Mouse (Mus musculus): ENCODE measurements at regions not wholly inside any gene's neighbourhood (a gene's known extent, or its start where the extent isn't known, plus 50 kb on each side); places are given as distances from the start of the nearest gene placed in this dataset.

- no peak overlapping the region for H3K27ac ChIP-seq
- H3K4me2 ChIP-seq: no peak overlapping the region
- 81% methylated on average over 17 of the region's 17 CpGs for WGBS
- H3K4me3 ChIP-seq (replicated peaks): no peak overlapping the region
- no peaks in the 10 kb centered on the region for H3K4me1 ChIP-seq
- no peaks in the 10 kb centered on the region for H3K36me3 ChIP-seq (replicated peaks)
- ATAC-seq (ENCODE audit: low FRiP score): 0 out of 2 replicates have a peak, but pooled peaks have one; percentile 44
- H3K9me3 ChIP-seq: no peaks in the 10 kb centered on the region
- H3K9ac ChIP-seq: no peak overlapping the region
- no peaks in the 10 kb centered on the region for H3K27me3 ChIP-seq
These were observed 313.0 kb upstream of the 5930422O12Rik start for GRCm38 (mm10) chr8:33115271-33116236.

GRCm38 (mm10) chr8:33123061-33123587 lies 305.4 kb upstream of the 5930422O12Rik start:
- 77% methylated on average over 3 of the region's 3 CpGs for WGBS
- Histone ChIP-seq H3K36me3 (replicated peaks) (no peaks in the 10 kb centered on the region), H3K27ac (no peak overlapping the region), H3K9me3 (no peaks in the 10 kb centered on the region), H3K9ac (no peak overlapping the region), H3K4me2 (no peak overlapping the region), H3K4me1 (no peaks in the 10 kb centered on the region), H3K4me3 (replicated peaks) (no peak overlapping the region), H3K27me3 (no peaks in the 10 kb centered on the region)
- no peak for ATAC-seq (ENCODE audit: low FRiP score)

DNA sequence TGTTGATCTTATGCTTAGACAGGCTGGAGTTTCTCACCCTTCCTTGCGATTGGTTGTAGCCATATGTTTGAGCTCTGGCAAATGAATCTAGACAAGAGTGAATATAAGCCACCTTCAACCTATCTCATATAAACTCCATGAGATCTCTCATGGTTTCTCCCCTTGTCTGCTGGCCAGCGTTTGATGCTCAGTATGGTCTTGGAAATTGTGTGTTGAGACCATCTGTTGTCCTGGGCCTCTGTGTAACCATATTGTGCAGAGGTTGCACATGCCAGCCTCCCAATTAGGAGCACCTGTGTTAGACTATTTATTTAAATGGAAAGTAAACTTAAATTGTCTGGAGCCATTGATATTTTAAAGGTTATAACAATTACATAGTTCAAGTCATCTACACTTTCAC lies 301.5 kb upstream of the 5930422O12Rik start:
- no peaks in the 10 kb centered on the region for H3K27me3 ChIP-seq
- no peaks in the 10 kb centered on the region for H3K9me3 ChIP-seq
- no peak overlapping the region for H3K4me2 ChIP-seq
- H3K4me1 ChIP-seq: no peaks in the 10 kb centered on the region
- no peak overlapping the region for H3K9ac ChIP-seq
- no peak overlapping the region for H3K4me3 ChIP-seq (replicated peaks)
- 82% methylated on average over 2 of the region's 2 CpGs for WGBS
- no peaks in the 10 kb centered on the region for H3K36me3 ChIP-seq (replicated peaks)
- no peak overlapping the region for H3K27ac ChIP-seq
- no peak for ATAC-seq (ENCODE audit: low FRiP score)

DNA sequence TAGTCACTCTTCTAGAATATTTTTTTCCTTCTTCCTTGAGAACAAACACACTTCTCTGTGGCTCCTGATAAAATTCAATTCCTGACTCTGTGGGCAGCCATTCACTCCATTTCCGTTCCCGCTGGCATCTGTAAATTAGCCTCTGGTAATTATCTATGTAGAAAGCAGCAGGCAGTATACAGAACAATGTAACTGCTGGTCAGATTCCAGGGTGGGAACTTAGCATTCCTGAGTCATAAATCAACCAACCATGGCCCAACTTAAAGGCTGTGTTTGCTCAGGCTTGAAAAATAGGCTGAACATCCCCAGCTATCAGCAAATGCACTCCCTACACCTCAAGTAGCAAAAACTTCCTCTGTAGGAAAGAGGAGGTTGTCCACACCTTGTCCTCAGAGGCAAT lies 289.6 kb upstream of the 5930422O12Rik start:
- no peaks in the 10 kb centered on the region for H3K4me1 ChIP-seq
- no peaks in the 10 kb centered on the region for H3K36me3 ChIP-seq (replicated peaks)
- H3K4me2 ChIP-seq: no peak overlapping the region
- no peak overlapping the region for H3K9ac ChIP-seq
- H3K9me3 ChIP-seq: no peaks in the 10 kb centered on the region
- ATAC-seq (ENCODE audit: low FRiP score): 0 out of 2 replicates have a peak, but pooled peaks have one; percentile 41
- no peaks in the 10 kb centered on the region for H3K27me3 ChIP-seq
- H3K27ac ChIP-seq: no peak overlapping the region
- no peak overlapping the region for H3K4me3 ChIP-seq (replicated peaks)
- WGBS: 9% methylated on average over 2 of the region's 2 CpGs

DNA sequence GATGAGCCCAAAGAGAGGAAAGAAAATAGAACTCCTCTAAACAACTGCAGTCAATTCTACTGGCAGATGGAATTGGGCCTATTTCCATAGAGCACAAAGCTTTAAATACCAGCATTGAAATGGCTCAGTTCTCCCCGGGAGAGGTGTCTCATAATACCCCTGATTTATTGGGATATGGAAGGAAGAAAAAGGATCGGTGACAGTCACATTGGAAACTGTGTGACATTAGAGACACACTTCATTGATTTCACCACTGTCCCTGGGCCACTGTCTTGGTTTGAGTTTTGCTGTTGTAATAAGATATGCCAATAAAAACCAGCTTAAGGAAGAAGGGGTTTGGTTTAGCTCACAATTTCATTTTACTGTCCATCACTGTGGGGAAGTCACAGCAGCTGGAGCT lies 288.7 kb upstream of the 5930422O12Rik start:
- Histone ChIP-seq H3K4me1 (no peaks in the 10 kb centered on the region), H3K4me2 (no peak overlapping the region), H3K27ac (no peak overlapping the region), H3K9ac (no peak overlapping the region), H3K27me3 (no peaks in the 10 kb centered on the region), H3K9me3 (no peaks in the 10 kb centered on the region), H3K4me3 (replicated peaks) (no peak overlapping the region), H3K36me3 (replicated peaks) (no peaks in the 10 kb centered on the region)
- no peak for ATAC-seq (ENCODE audit: low FRiP score)
- WGBS: 53% methylated on average over 2 of the region's 2 CpGs

DNA sequence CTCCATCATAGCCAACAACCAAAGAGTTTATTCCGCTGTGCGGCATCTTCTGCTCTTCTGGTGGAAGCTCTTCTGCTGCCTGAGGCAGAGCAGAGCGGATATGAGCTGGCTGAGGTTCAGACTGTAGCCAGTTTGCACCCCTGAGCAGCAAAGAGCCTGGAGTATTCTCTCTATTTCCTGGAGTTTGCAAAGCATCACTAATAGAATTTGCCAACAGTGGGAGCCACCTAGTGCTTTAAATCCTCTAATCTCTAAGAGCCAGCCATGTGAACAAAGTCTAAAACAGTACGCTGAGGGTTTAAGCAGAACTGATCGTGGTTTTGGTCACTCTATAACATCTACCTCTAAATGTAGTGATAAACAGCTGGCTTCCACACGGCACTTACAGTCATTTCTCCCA lies 250.9 kb upstream of the 5930422O12Rik start:
- WGBS: 88% methylated on average over 6 of the region's 6 CpGs
- Histone ChIP-seq H3K4me2 (no peak overlapping the region), H3K4me1 (no peaks in the 10 kb centered on the region), H3K9me3 (no peaks in the 10 kb centered on the region), H3K27me3 (no peaks in the 10 kb centered on the region), H3K4me3 (replicated peaks) (no peak overlapping the region), H3K9ac (no peak overlapping the region), H3K36me3 (replicated peaks) (no peaks in the 10 kb centered on the region), H3K27ac (no peak overlapping the region)
- ATAC-seq (ENCODE audit: low FRiP score): no peak

DNA sequence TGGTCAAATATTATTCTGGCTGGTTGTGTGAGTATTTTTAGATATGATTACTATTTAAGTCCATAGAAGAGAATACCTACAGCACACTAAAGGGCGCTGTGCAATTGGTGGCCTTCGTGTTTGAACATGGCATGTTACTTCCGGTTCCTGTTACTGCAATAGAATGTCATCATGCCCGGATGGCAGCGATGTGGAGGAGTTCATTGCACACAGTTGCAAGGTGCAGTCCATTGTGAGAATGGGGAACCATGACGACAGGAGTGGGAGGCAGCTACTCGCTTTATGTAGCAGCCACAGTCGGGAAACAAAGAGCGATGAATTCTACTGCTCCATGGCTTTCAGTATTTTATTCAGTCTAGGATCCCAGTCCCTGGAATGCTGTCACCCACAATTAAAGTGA lies 245.5 kb upstream of the 5930422O12Rik start:
- 0 out of 2 replicates have a peak, but pooled peaks have one; percentile 2 for ATAC-seq (ENCODE audit: low FRiP score)
- no peaks in the 10 kb centered on the region for H3K4me1 ChIP-seq

More for the DNA sequence above, 245.5 kb upstream of the 5930422O12Rik start:
- WGBS: 67% methylated on average over 9 of the region's 9 CpGs
- Histone ChIP-seq H3K36me3 (replicated peaks) (no peaks in the 10 kb centered on the region), H3K9ac (no peak overlapping the region), H3K4me2 (no peak overlapping the region), H3K27ac (no peak overlapping the region), H3K27me3 (no peaks in the 10 kb centered on the region), H3K4me3 (replicated peaks) (no peak overlapping the region), H3K9me3 (no peaks in the 10 kb centered on the region)
